Mouse (Mus musculus) neural tube, embryonic 14.5 days (tissue): Measurements from ENCODE around the gene Gm42791. TPM values are rescaled to one million over a fixed set of nuclear protein-coding genes. Genes with fewer than 3 reads are reported as not detected.
A peak's percentile ranks its signal among the peaks of the same experiment; 100 is the strongest.

Experiments
- ATAC-seq: fragments of 200-750 bp; cut with Nextera tagmentation; 2 replicates; pipeline ENCODE4 v1.8.0; 2017; ENCODE audit warnings: low read depth, mild to moderate bottlenecking, moderate TSS enrichment, moderate library complexity
- H3K27ac ChIP-seq: fragments of 300-500 bp; sonication (generic); 2 replicates; pipeline ENCODE4 v1.5.1; 2014; ENCODE audit warnings: low read depth, mild to moderate bottlenecking, control low read depth, low read length, moderate library complexity, mixed read lengths
- H3K27me3 ChIP-seq: fragments of 300-500 bp; sonication (generic); 2 replicates; pipeline ENCODE4 v1.6.1; 2014; ENCODE audit warnings: low read length; ENCODE audit not compliant: control insufficient read depth, insufficient read depth
- H3K36me3 ChIP-seq: fragments of 300-500 bp; sonication (generic); 2 replicates; pipeline ENCODE4 v1.6.1; 2014; ENCODE audit warnings: low read length, mixed read lengths; ENCODE audit not compliant: control insufficient read depth, insufficient read depth
- H3K4me1 ChIP-seq: fragments of 300-500 bp; sonication (generic); 2 replicates; pipeline ENCODE4 v1.6.1; 2014; ENCODE audit warnings: low read length; ENCODE audit not compliant: control insufficient read depth, insufficient read depth
- H3K4me2 ChIP-seq: fragments of 300-500 bp; sonication (generic); 2 replicates; pipeline ENCODE4 v1.6.1; 2014; ENCODE audit warnings: mild to moderate bottlenecking, low read depth, low read length, control low read depth
- H3K4me3 ChIP-seq: fragments of 300-500 bp; sonication (generic); 2 replicates; pipeline ENCODE4 v1.5.1; 2014; ENCODE audit warnings: low read depth, low read length, control low read depth, mixed read lengths
- H3K9ac ChIP-seq: fragments of 300-500 bp; sonication (generic); replicated peaks from 2 replicates; pipeline ENCODE4 v1.6.1; 2014; ENCODE audit warnings: low read depth, mild to moderate bottlenecking, control low read depth, low read length, mixed read lengths
- H3K9me3 ChIP-seq: fragments of 300-500 bp; sonication (generic); 2 replicates; pipeline ENCODE4 v1.6.1; 2016; ENCODE audit warnings: low read length; ENCODE audit not compliant: control insufficient read depth
- WGBS: fragments of 180-500 bp; shearing (Covaris S2); extraction: QIAGEN DNeasy Blood & Tissue Kit; methylation state at CpG from one replicate; pipeline ENCODE4 v1.1.7; 2014; 5-methylcytosine and 5-hydroxymethylcytosine counted together
- polyA plus RNA-seq: library from polyadenylated mRNA; unstranded; fragments of >200 nt; fragmentation: Nextera tagmentation; extraction: Ambion mirVana; gene quantifications from 2 replicates; pipeline ENCODE4 v1.2.1, GENCODE M21; 2014

The Gm42791 gene
- polyA plus RNA-seq, 1 experiment from 2014 or later, result not detected

GRCm38 (mm10) chr5:148888032-148888431 lies 106.9 kb downstream of the Gm42791 start:
- no peak for ATAC-seq
- Histone ChIP-seq H3K4me1 (no peaks in the 10 kb centered on the region), H3K27ac (no peak overlapping the region), H3K36me3 (peaks cover 27% of the 10 kb centered on the region), H3K9ac (no peak overlapping the region), H3K4me2 (no peak overlapping the region), H3K27me3 (no peaks in the 10 kb centered on the region), H3K4me3 (no peak overlapping the region), H3K9me3 (no peaks in the 10 kb centered on the region)
- 91% methylated on average over 6 of the region's 6 CpGs for WGBS

GRCm38 (mm10) chr5:148885821-148886609 lies 108.9 kb downstream of the Gm42791 start:
- ATAC-seq, result peak; percentile 89
- 39% methylated on average over 22 of the region's 22 CpGs for WGBS
- no peak overlapping the region for H3K4me3 ChIP-seq
- H3K27ac ChIP-seq, result no peak overlapping the region
- H3K9ac ChIP-seq, result no peak overlapping the region
- peak overlapping the region; percentile 14; the same call in 1 of the 2 replicates for H3K4me2 ChIP-seq
- H3K9me3 ChIP-seq, result no peaks in the 10 kb centered on the region
- no peaks in the 10 kb centered on the region for H3K4me1 ChIP-seq
- H3K36me3 ChIP-seq, result peaks cover 10% of the 10 kb centered on the region; the same call in 1 of the 2 replicates
- no peaks in the 10 kb centered on the region for H3K27me3 ChIP-seq

- Histone ChIP-seq H3K4me1 (no peaks in the 10 kb centered on the region), H3K36me3 (0 out of 2 replicates have a peak, but pooled peaks cover 6% of the 10 kb centered on the region), H3K4me3 (no peak overlapping the region), H3K27ac (no peak overlapping the region), H3K27me3 (no peaks in the 10 kb centered on the region), H3K4me2 (no peak overlapping the region), H3K9me3 (no peaks in the 10 kb centered on the region), H3K9ac (no peak overlapping the region)
- ATAC-seq, result no peak
- 88% methylated on average over 8 of the region's 8 CpGs for WGBS
These were observed 111.3 kb downstream of the Gm42791 start for GRCm38 (mm10) chr5:148883671-148884070.

GRCm38 (mm10) chr5:148879218-148879617 lies 115.7 kb downstream of the Gm42791 start:
- Histone ChIP-seq H3K27ac (no peak overlapping the region), H3K4me1 (no peaks in the 10 kb centered on the region), H3K4me2 (no peak overlapping the region), H3K36me3 (peaks cover 29% of the 10 kb centered on the region), H3K27me3 (no peaks in the 10 kb centered on the region), H3K9me3 (no peaks in the 10 kb centered on the region), H3K9ac (no peak overlapping the region), H3K4me3 (no peak overlapping the region)
- 93% methylated on average over 6 of the region's 6 CpGs for WGBS
- ATAC-seq, result no peak

- no peak overlapping the region for H3K27ac ChIP-seq
- H3K36me3 ChIP-seq, result peaks cover 29% of the 10 kb centered on the region
- no peak overlapping the region for H3K9ac ChIP-seq
- no peak for ATAC-seq
- 94% methylated on average over 8 of the region's 8 CpGs for WGBS
- H3K4me3 ChIP-seq, result no peak overlapping the region
- no peaks in the 10 kb centered on the region for H3K27me3 ChIP-seq
- H3K4me2 ChIP-seq, result no peak overlapping the region
- H3K4me1 ChIP-seq, result no peaks in the 10 kb centered on the region
- H3K9me3 ChIP-seq, result no peaks in the 10 kb centered on the region
These were observed 121.8 kb downstream of the Gm42791 start for GRCm38 (mm10) chr5:148873116-148873515.

- 47% methylated on average over 3 of the region's 3 CpGs for WGBS
- Histone ChIP-seq H3K4me1 (no peaks in the 10 kb centered on the region), H3K4me2 (no peak overlapping the region), H3K27me3 (no peaks in the 10 kb centered on the region), H3K36me3 (peaks cover 7% of the 10 kb centered on the region; the same call in 1 of the 2 replicates), H3K4me3 (no peak overlapping the region), H3K9me3 (no peaks in the 10 kb centered on the region), H3K27ac (no peak overlapping the region), H3K9ac (no peak overlapping the region)
- ATAC-seq, result no peak
These were observed 125.4 kb downstream of the Gm42791 start for GRCm38 (mm10) chr5:148869583-148869982.

- Histone ChIP-seq H3K27ac (no peak overlapping the region), H3K4me1 (no peaks in the 10 kb centered on the region), H3K9ac (no peak overlapping the region), H3K4me3 (no peak overlapping the region), H3K9me3 (no peaks in the 10 kb centered on the region), H3K27me3 (no peaks in the 10 kb centered on the region), H3K4me2 (no peak overlapping the region), H3K36me3 (no peaks in the 10 kb centered on the region)
- no peak for ATAC-seq
- 72% methylated on average over 6 of the region's 6 CpGs for WGBS
These were observed 127.2 kb downstream of the Gm42791 start for GRCm38 (mm10) chr5:148867766-148868165.

GRCm38 (mm10) chr5:148867171-148867570 lies 127.8 kb downstream of the Gm42791 start:
- H3K9me3 ChIP-seq, result no peaks in the 10 kb centered on the region
- WGBS, result 93% methylated on average over 7 of the region's 7 CpGs
- H3K36me3 ChIP-seq, result no peaks in the 10 kb centered on the region
- H3K4me3 ChIP-seq, result no peak overlapping the region
- no peaks in the 10 kb centered on the region for H3K27me3 ChIP-seq
- no peak overlapping the region for H3K9ac ChIP-seq
- no peak overlapping the region for H3K27ac ChIP-seq
- no peak for ATAC-seq
- no peaks in the 10 kb centered on the region for H3K4me1 ChIP-seq
- no peak overlapping the region for H3K4me2 ChIP-seq

GRCm38 (mm10) chr5:148866571-148866970 lies 128.4 kb downstream of the Gm42791 start:
- Histone ChIP-seq H3K27ac (no peak overlapping the region), H3K4me3 (no peak overlapping the region), H3K4me1 (no peaks in the 10 kb centered on the region), H3K9me3 (no peaks in the 10 kb centered on the region), H3K27me3 (no peaks in the 10 kb centered on the region), H3K9ac (no peak overlapping the region), H3K36me3 (no peaks in the 10 kb centered on the region), H3K4me2 (no peak overlapping the region)
- ATAC-seq, result no peak
- 81% methylated on average over 10 of the region's 10 CpGs for WGBS
